Mouse (Mus musculus): ENCODE data around the gene Ttc8.
"Not testable (repeated sequence)": the region's sequence is repeated elsewhere in the genome, so short reads cannot be mapped to it uniquely, and the experiment has no call there.

Gene Ttc8

DNA sequence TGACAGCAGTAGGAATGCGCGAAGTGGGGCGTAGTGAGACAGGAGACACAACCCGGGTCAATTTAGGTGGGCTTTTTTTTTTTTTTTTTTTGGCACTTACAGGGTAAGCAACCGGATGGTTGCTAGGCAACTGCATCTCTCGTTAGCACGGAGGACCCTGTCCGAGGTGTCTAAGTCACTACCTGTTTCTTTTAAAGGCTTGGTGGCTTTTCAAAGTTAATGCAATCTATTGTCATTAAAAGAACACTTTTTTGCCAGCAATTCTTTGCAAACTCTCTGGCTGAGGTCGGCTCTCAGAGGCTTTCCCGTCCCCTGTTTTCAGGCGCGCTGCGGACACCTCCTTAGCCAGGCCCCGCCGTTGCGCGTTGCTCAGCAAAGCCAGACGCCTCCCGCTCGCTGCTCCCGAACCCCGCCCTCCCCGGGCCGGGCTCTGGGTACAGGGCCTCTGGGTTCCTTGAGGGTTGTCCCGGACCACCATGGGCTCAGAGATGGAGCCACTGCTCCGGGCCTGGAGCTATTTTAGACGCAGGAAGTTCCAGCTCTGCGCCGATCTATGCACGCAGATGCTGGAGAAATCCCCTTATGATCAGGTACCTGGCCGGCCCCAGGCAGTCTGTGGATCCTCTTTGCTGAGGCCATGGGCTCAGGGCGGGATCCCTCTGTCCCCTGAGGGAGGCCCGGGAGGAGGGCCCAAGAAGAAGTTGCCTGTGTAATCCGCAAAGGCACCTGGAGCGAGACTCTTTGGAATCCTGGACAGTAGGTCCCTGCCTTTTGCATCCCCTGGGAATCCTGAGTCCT, at the start of gene Ttc8:
Gene Ttc8 (plus strand): TSS at position 381 of the 798 bp plus-strand sequence.
- ATAC-seq (ENCODE audit: low TSS enrichment) = peak; percentile 97

DNA sequence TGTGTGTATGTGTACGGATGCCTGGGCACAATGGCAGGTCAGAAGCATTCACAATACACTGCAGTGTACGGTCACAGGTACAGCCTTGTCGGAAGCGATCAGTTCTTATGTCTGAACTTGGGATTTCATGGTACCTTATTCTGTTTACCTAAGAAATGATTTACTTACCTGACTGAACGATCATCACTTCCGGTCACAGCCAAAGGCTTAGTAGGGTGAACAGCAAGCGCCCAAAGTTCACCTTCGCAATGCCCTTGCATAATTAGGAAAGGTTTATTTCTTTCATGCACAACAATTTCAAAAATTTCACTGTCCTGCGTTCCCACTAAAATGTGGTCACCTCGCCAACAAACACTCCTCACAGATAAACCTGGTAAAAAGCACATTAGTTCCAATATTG, 47.5 kb upstream of the Ttc8 start:
- no peak for ATAC-seq (ENCODE audit: low TSS enrichment)

DNA sequence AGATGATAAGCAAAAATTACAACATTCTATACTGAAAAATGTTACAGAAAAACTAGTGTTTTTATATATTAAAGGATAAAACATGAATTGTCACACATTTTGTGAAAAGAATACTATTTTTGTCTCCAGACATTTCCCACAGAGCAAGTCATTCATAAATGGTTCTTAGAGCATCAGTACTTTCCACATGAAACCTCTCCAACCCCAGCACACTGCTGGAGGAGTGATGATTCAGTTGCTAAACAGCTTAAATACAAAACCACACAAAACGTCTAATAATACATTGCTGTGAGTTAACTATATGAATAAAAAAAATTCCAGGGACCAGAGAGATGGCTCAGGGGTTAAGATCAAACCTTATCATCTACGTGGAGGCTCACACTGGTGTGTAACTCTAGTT, 45.2 kb upstream of the Ttc8 start:
- ATAC-seq (ENCODE audit: low TSS enrichment) = no peak

- ATAC-seq (ENCODE audit: low TSS enrichment) = no peak
Measured at GRCm38 (mm10) chr12:98878693-98879092, 41.7 kb upstream of the Ttc8 start.

- no peak for ATAC-seq (ENCODE audit: low TSS enrichment)
Measured at GRCm38 (mm10) chr12:98881796-98882195, 38.6 kb upstream of the Ttc8 start.

DNA sequence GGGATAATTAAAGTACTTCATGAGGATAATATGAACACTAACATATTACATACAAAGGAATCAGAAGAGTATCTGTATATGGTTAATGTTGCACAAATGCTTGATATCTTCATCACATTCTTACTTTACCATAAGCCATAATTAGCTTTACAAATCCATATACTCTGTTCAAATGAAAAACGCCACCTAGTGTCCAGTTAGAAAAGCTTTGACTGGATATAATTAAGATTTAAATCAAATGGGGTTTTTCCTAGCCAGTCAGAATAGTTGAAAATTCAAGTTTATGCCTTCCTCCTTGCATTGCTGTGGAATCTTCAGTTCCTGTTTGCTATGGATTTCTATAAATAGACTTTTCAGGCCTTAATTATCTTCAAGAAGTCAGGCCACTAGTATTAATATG, 35.9 kb upstream of the Ttc8 start:
- ATAC-seq (ENCODE audit: low TSS enrichment) = no peak

GRCm38 (mm10) chr12:98896761-98897160, 23.6 kb upstream of the Ttc8 start:
- no peak for ATAC-seq (ENCODE audit: low TSS enrichment)

DNA sequence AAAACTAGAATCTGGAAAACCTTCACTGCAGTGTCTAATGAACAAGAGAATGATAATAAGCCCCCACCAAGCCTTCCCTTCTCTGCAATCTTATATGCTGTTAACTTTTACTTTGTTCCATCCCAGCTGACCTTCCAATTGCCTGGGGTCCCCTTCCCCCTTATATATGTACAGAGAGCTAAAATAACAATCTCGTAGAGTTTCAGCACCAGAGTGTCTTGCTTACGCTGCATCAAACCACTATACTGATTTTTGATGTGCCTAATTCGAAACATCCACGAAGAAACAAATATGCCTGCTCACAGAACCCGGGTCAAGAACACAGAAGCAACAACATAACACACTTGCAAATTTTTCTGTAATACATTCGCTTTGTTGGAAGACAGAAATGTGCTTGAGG, 20.7 kb upstream of the Ttc8 start:
- ATAC-seq (ENCODE audit: low TSS enrichment) = no peak

GRCm38 (mm10) chr12:98900341-98900880, 20.0 kb upstream of the Ttc8 start:
- peak; percentile 7 for ATAC-seq (ENCODE audit: low TSS enrichment)

DNA sequence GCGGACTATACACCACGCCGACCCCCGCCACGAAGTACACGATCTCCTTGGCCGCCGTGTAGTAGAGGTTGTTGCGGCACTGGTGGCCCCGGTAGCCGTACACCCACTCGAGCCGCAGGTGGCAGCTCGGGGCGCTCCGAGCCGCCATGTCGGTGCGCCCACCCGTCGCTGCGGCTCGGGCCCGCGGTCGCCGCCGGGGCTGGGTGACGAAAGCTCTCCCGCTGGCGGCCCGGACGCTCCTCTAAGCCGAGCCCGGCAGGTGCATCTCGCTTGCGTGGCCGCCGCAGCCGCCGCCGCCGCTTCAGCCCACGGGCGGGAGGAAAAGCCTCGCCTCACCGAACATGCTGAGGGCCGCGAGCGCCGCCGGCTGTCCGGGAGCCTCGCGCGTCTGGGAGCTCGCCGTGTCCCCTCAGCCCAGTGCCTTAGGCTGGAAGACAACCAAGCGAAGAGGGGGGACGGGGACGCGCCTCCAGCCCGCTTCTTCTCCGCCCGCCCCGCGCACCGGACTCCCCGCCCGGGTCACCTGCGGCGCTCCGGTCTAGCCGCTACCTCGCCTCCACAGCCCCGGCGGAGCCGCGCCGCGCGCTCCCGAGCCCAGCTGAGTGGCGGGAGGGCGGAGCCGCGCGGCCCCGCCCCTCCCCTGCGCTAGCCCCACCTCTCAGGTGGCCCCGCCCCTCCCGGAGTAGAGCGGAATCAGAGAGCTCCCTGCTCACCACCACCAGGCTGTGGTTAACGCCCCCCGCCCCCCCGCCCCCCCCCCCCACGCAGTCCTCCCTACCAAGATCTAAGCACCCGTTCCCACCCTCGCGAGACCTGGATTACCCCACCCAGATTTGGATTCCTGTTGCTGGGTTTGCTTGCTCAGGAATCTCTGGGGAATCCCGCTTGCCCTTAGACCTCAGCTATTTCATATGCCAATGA, 19.2 kb upstream of the Ttc8 start, which contains the start of gene Eml5:
Gene Eml5 (minus strand): TSS at position 604 of the 921 bp plus-strand sequence.
- ATAC-seq (ENCODE audit: low TSS enrichment) = peak; percentile 72

- ATAC-seq (ENCODE audit: low TSS enrichment) = peak; percentile 41; the same call in 1 of the 2 replicates
Measured at GRCm38 (mm10) chr12:98905466-98905865, 14.9 kb upstream of the Ttc8 start.

- ATAC-seq (ENCODE audit: low TSS enrichment) = no peak
Measured at GRCm38 (mm10) chr12:98910096-98910495, 10.3 kb upstream of the Ttc8 start.

DNA sequence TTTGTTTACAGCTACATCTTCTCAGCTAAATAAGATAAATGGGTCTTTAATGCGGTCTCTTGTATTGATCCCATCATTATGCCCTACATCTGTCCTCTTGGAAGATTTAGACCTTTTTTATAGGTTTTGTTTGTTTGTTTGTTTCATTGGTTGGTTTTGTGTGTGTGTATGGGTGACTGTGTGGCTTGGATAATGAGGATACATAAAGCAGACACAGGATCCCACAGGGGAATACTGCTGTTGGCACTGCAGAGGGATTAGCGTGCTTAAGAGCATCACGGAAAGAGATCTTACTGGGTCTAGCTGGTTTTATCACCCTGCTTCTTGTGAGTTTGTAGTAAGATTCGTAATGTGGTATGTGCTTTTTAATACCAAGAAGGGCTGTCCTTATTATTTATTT, 10.8 kb downstream of the Ttc8 start:
- ATAC-seq (ENCODE audit: low TSS enrichment) = no peak

- no peak for ATAC-seq (ENCODE audit: low TSS enrichment)
Measured at GRCm38 (mm10) chr12:98932441-98932840, 12.1 kb downstream of the Ttc8 start.

- no peak for ATAC-seq (ENCODE audit: low TSS enrichment)
Measured at GRCm38 (mm10) chr12:98932856-98933255, 12.5 kb downstream of the Ttc8 start.

DNA sequence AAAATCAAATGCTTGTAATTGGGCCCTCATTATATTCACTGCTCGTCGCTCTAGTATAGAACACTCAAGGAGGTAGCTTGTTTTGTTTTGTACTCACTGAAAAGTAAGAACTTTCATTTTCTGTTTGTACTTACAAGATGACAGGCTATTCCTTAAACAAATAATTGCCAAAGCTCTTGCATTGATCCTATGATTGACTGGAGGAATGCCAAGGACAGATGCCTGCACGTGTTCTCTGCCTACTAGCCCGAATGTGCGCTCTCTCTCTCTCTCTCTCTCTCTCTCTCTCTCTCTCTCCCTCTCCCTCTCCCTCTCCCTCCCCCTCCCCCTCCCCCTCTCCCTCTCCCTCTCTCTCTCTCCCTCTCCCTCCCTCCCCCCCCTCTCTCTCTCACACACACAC, 30.9 kb downstream of the Ttc8 start:
- not testable (repeated sequence) for ATAC-seq (ENCODE audit: low TSS enrichment)

DNA sequence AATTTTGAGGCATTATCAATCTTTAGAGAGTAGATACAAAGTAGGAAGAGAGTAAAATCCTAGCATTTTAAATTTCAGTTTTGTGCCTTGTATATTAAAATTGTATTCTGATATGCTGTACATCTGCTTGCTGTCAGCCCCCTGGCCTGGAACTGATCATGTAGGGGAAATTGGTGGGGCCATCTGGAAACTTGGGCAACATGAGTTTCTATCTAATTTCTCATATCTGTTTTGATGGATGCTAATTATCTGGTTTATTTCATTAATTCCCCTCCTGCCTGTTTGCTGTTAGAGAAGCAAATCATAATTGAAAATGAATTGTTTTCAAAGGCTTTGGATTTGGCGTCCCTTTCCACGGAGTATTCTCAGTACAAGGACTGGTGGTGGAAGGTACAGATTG, 36.6 kb downstream of the Ttc8 start:
- ATAC-seq (ENCODE audit: low TSS enrichment) = no peak

GRCm38 (mm10) chr12:98957455-98957854, 37.1 kb downstream of the Ttc8 start:
- no peak for ATAC-seq (ENCODE audit: low TSS enrichment)

GRCm38 (mm10) chr12:98961008-98961407, 40.6 kb downstream of the Ttc8 start:
- ATAC-seq (ENCODE audit: low TSS enrichment) = peak; percentile 57

DNA sequence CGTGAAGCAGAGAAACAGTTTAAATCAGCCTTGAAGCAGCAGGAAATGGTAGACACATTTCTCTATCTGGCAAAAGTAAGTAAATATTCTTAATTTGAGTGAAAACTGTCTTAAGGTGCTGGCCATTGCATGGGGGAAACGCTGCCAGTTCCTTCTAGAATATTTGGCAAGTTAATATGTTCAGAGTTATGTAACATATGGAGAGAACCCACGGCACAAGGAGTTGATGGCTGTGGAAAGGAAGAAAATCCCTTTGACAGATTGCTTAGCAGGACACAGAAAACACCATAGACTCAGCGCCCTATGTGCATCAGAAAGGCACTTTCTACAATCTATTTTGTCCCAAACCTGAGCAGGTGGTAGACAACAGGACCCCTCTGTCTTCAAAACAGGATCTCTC, 41.0 kb downstream of the Ttc8 start:
- peak; percentile 82 for ATAC-seq (ENCODE audit: low TSS enrichment)

DNA sequence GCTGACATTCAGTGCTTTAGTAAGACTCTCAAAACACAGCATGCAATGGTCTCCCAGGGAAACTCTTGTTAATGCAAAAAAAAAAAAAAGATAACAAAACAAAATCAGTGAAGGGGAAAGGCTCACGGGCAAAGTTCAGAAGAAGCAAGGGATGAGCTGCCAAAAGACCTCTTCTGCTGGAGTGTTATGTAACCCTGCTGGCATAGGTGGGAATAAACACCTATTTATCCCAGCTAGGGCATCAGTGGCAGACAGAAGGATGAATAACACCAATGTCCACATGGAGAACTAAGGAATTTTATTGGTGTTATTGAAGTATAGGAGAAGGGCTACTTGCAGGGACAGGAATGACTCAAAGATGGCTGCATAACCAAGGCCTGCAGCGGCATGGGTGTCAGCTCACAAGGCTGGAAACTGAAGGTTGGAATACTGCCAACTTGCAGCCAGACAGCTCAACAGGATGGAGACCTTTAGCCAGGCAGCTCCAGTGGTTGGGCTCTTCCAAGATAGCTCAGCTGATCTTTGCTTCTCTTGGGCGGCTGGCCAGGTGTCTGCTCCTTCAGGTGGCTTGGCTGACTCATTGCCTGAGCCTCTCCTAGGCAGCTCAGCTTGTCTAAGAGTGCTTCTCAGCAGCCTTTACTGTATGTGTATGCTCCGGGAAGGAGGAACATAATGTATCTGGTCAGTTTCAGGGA, 45.2 kb downstream of the Ttc8 start:
- ATAC-seq (ENCODE audit: low TSS enrichment) = no peak

DNA sequence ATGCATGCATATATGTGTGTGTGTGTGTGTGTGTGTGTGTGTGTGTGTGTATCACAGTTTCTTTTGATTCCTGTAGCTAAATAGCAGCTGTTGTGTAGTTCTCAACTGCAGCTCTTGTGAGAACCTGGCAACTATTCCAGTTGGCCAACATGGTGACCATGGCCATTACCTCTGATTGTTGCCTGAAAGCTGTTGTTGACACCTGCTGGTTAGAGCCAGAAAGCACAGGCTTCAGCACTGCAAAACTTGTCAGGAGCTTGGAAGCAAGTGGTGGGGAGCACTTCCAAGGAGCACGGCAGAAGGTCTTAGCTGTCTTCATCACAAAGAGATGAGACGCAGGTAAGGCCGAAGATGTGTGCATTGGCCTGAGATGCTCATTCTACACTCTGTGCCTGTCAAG, 51.9 kb downstream of the Ttc8 start:
- no peak for ATAC-seq (ENCODE audit: low TSS enrichment)

Measured in frontal cortex, adult (tissue).